Mouse (Mus musculus) CD8-positive naive resting alpha-beta T cell, adult 57 days (primary cell): Measurements from ENCODE around the gene Olfr550. TPM values are rescaled to one million over a fixed set of nuclear protein-coding genes. Genes with fewer than 3 reads are reported as not detected.

Experiments used
- total RNA-seq: library from RNA; stranded (reverse); gene quantifications from one replicate; pipeline ENCODE4 v1.2.4, GENCODE M21; 2023

Gene Olfr550
- total RNA-seq = not detected

GRCm38 (mm10) chr7:102571142-102571541 lies at the start of gene Olfr550:
Gene Olfr550, plus strand, starts transcription at chr7:102571442.

GRCm38 (mm10) chr7:102534449-102534848 lies 36.8 kb upstream of the Olfr550 start, which contains the start of gene Olfr547:
Gene Olfr547, plus strand, starts transcription at chr7:102534749.

GRCm38 (mm10) chr7:102540596-102540995 lies 30.6 kb upstream of the Olfr550 start, which contains the start of gene Olfr548-ps1:
Gene Olfr548-ps1, plus strand, starts transcription at chr7:102540896.

GRCm38 (mm10) chr7:102549570-102549969 lies 21.7 kb upstream of the Olfr550 start, which contains the start of gene Olfr549:
Gene Olfr549, plus strand, starts transcription at chr7:102549870.

GRCm38 (mm10) chr7:102564999-102565997 lies 5.9 kb upstream of the Olfr550 start, which contains the start of gene Trim21:
Gene Trim21, minus strand, starts transcription at chr7:102565486.

GRCm38 (mm10) chr7:102591786-102592185 lies 20.5 kb downstream of the Olfr550 start, which contains the start of gene Olfr551:
Gene Olfr551, minus strand, starts transcription at chr7:102591886.

GRCm38 (mm10) chr7:102597378-102598031 lies 26.3 kb downstream of the Olfr550 start, which contains the start of gene Olfr552:
Gene Olfr552, plus strand, starts transcription at chr7:102597770.

GRCm38 (mm10) chr7:102618118-102618517 lies 46.9 kb downstream of the Olfr550 start, which contains the start of gene Olfr553:
Gene Olfr553, minus strand, starts transcription at chr7:102618218.

Other genes starting within 250 kb of the Olfr550 start
- 34.5 TPM for gene Rrm1, start 129.7 kb upstream of the Olfr550 start, total RNA-seq
- not detected for gene Olfr543, start 89.8 kb upstream of the Olfr550 start, total RNA-seq
- gene Olfr544, start 83.1 kb upstream of the Olfr550 start, total RNA-seq = not detected
- gene Olfr545, start 71.9 kb upstream of the Olfr550 start, total RNA-seq = not detected
- gene Olfr547, start 36.7 kb upstream of the Olfr550 start, total RNA-seq = not detected
- not detected for gene Olfr548-ps1, start 30.5 kb upstream of the Olfr550 start, total RNA-seq
- not detected for gene Olfr549, start 21.6 kb upstream of the Olfr550 start, total RNA-seq
- 43.3 TPM for gene Trim21, start 6.0 kb upstream of the Olfr550 start, total RNA-seq
- not detected for gene Olfr551, start 20.4 kb downstream of the Olfr550 start, total RNA-seq
- gene Olfr552, start 26.3 kb downstream of the Olfr550 start, total RNA-seq = not detected
- not detected for gene Olfr553, start 46.8 kb downstream of the Olfr550 start, total RNA-seq
- gene Olfr554, start 67.0 kb downstream of the Olfr550 start, total RNA-seq = not detected
- not detected for gene Olfr555, start 87.4 kb downstream of the Olfr550 start, total RNA-seq
- gene Olfr556, start 93.5 kb downstream of the Olfr550 start, total RNA-seq = not detected
- 14.1 TPM for gene Trim68, start 115.9 kb downstream of the Olfr550 start, total RNA-seq
- gene Olfr557, start 124.5 kb downstream of the Olfr550 start, total RNA-seq = not detected
- gene Olfr558, start 130.8 kb downstream of the Olfr550 start, total RNA-seq = not detected
- gene Olfr33, start 147.6 kb downstream of the Olfr550 start, total RNA-seq = not detected
- not detected for gene Olfr559, start 156.0 kb downstream of the Olfr550 start, total RNA-seq
- not detected for gene Olfr560, start 187.9 kb downstream of the Olfr550 start, total RNA-seq
- not detected for gene Olfr78, start 188.0 kb downstream of the Olfr550 start, total RNA-seq
- not detected for gene Olfr561, start 199.8 kb downstream of the Olfr550 start, total RNA-seq
- gene Olfr564, start 232.0 kb downstream of the Olfr550 start, total RNA-seq = not detected